Mouse (Mus musculus) cerebellum, adult 2 months (tissue): ENCODE data around the gene Mst1.

Experiments
- CTCF ChIP-seq: fragments of 200-500 bp; IDR thresholded peaks from 2 replicates; pipeline ENCODE4 v1.5.1; 2011; ENCODE audit warnings: low read depth, mild to moderate bottlenecking, control low read depth, low read length, moderate library complexity, borderline replicate concordance; ENCODE audit not compliant: insufficient read depth
- POLR2A ChIP-seq: fragments of 200-500 bp; IDR thresholded peaks from 2 replicates; pipeline ENCODE4 v1.6.1; 2011; ENCODE audit warnings: low read length, control low read depth, borderline replicate concordance; ENCODE audit not compliant: insufficient read depth

DNA sequence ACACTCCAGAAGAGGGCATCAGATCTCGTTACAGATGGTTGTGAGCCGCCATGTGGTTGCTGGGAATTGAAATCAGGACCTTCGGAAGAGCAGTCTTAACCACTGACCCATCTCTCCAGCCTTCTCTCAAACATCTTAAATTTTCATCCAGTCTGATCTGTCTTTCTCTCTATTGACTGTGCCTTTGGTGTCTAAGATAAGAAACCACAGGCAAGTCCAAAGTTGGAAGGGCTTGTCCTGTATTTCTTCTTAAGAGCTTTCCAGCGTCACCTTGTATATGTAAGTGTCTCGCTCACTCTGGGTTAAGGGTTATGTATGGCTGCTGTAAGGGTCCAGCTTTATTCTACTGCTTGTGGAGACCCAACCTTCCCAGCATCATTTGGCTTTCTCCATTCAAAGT, 51.3 kb downstream of the Mst1 start:
- no peak for TF ChIP-seq CTCF
- TF ChIP-seq POLR2A = no peak
